Mouse (Mus musculus) neural tube, embryonic 10.5 days (tissue): Measurements from ENCODE around the gene Tab3.

Source experiments
- DNase-seq: peaks from one replicate; pipeline ENCODE4 v3.0.0-alpha.2; 2017; ENCODE audit warnings: low spot score; ENCODE audit errors: extremely low spot score

Tab3 gene

DNA sequence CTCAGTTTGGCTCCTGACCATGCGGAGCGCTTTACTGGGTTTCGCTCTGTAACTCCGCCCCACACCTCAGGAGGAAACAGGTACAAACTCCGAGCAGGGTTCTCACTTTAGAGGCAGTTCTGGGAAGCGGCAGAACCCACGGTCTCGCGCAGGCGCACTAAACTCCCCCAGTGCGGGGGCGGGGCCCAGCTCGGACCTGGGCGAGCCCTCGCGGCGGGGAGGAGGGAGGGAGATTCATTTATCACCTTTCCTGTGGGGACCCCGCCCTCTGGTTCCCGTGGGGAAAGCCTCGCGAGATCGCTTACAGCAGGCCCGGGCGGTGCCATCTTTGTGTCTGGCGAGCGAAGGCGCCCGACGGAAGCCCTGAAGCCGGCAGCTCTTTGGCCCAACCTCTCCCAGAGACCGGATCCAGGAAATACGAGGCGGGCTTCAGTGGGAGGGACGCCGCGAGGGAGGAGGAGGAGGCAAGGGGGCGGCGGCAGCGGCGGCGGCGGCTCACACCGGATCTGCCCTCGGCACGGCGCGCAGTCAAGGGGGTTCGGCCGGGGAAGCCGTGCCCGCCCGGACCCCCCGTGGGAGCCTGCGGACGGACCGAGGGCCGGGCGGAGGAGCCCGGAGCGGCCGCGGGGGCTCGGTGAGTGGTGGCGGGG is at the start of gene Tab3:
TSS of gene Tab3 (plus strand) at position 491 of the 650 bp plus-strand sequence.
- DNase-seq, result peak; percentile 85

- no peak for DNase-seq
These were observed 48.3 kb upstream of the Tab3 start for GRCm38 (mm10) chrX:85525545-85525944.

- DNase-seq, result no peak
These were observed 47.4 kb upstream of the Tab3 start for GRCm38 (mm10) chrX:85526263-85527019.

DNA sequence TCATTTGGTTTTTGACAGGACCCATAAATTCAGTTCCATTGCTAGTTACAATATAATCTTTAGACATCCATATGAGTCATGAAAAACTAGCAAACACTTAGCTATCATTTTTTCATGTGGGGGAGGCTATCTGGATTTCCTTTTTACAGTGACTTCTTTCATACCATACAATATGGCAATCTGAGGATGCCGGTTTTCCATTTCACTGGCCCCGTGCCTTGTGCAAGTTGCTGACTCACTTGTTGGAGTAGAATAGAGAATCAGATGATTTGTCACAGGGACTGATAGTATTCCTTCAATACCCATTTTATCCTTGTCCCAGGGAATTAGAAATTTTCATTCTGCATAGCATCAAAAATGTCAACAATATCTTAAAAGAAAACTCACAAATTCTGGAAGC is 14.9 kb upstream of the Tab3 start:
- DNase-seq, result no peak

DNA sequence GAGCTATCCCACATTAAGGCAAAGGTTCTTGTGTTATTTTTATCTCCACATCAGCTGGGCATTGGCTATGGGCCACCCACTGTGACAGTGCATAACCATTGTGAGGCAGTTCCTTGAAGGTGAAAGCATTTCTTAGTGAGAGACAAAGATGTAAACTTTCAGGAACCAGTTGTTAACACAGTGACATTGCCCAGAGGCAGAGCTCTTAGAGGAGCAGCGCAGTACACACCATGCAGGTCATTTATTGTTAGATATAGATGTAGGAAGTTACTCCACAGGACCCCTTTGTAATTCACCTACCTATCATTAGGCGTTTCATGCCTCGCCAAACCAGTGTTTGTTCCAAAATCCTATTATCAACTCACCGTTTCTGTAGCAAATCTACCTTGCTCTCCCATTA is 7.6 kb upstream of the Tab3 start:
- DNase-seq, result no peak

- DNase-seq, result peak; percentile 46
These were observed 340 bp downstream of the Tab3 start for GRCm38 (mm10) chrX:85574182-85574541.

- DNase-seq, result no peak
These were observed 2.5 kb downstream of the Tab3 start for GRCm38 (mm10) chrX:85576310-85576709.

GRCm38 (mm10) chrX:85580768-85581167 is 6.9 kb downstream of the Tab3 start:
- no peak for DNase-seq

GRCm38 (mm10) chrX:85582517-85582916 is 8.7 kb downstream of the Tab3 start:
- no peak for DNase-seq

DNA sequence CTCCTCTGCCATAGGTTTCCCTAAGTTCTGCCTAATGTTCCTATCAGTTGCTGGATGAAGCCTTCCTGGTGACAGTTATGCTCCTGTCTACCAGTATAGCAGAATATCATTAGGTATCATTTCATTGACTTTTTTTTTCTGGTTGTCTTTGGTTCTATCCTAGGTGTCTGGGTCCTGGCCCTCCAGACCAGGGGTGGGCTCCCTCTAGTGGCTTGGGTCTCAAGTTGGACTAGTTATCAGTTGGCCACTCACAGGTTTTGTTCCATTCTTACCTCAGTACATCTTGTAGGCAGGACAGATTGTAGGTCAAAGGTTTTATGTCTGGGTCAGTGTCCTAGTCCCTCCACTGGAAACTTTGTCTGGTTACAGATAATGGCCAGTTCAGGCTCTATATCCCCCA is 11.8 kb downstream of the Tab3 start:
- no peak for DNase-seq

DNA sequence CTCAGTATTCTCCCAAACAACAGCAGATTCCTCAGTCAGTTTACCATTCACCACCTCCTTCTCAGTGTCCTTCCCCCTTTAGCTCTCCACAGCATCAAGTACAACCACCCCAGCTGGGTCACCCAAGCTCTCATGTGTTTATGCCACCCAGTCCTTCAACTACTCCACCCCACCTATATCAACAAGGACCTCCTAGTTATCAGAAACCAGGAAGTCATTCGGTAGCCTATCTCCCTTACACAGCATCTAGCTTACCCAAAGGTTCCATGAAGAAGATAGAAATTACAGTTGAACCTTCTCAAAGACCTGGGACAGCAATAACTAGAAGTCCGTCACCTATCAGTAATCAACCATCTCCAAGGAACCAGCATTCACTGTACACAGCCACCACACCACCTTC is 40.9 kb downstream of the Tab3 start:
- DNase-seq, result no peak

- DNase-seq, result no peak
These were observed 72.5 kb downstream of the Tab3 start for GRCm38 (mm10) chrX:85646204-85646777.

DNA sequence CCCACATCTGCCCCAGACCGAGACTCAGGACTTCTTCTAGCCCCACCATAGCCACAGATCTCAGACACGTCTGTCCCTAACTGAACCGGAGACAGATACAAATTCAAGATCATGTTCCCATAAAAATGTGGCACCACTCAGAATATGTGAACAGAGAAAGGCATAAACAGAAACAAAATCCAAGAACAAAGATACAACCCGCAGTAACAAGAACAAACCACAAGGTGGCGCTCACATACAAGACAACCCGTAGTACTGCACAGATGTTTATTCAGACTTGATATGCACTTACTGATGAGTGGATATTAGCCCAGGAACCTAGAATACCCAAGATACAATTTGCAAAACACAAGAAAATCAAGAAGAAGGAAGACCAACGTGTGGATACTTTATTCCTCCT is 103.0 kb downstream of the Tab3 start:
- DNase-seq, result peak; percentile 26

DNA sequence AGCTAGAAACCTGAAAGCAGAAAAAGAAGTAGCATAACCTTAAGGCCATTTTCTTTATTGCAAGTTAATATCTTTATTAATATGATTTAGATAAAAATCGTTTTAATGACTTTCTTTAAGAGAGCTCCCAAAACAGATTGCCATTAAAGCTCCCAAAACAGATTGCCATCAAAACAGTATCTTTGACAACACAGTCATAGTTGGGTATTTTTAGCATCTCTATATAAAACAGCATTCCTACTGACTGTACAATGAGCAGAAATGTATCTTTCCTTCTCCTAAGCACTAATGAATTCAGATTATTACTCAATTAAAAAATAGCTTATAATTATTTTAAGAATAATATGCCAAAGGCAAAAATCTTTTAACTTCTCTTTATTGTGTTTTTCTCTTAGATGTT is 108.3 kb downstream of the Tab3 start:
- DNase-seq, result no peak

DNA sequence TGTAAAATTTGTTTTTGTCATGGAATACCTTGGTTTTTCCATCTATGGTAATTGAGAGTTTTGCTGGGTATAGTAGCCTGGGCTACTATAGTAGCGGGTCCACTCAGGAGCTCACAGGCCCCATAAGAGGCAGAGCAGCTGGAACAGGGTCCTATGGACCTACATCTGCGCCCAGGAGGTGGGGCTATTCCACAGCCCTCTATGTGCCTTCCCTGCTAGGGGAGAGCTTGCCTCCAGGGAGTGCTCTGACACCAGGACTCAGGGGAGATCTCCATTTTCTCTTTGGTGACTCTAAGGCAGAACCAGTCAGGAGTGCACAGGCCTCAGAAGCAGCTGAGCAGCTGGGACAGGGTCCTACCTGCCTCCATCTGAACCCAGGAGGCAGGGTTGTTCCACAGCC is 109.9 kb downstream of the Tab3 start:
- DNase-seq, result no peak
